In the genomic region with DNA sequence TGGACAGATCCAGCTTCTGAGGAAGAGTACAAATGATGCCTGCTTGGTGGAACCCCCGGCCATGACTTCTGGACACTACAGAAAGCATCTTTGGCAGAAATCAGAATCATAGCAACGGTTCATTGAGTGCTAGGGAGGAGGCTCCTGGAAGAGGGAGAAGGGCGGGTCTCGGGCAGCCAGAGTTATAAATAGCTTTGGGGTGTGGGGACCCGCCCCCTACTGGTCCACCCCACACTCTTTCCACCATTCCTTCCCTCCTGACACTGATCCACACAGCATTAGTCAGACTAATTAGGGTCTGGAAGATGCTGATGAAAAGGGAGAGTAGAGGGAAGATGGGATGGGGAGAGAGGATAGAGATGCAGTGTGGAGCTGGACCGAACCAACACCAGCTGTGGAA, we compare ENCODE assay signal across 10 mouse cellular contexts. TPM values are rescaled to one million over a fixed set of nuclear protein-coding genes. Genes with fewer than 3 reads are reported as not detected.
A peak's percentile ranks its signal among the peaks of the same experiment; 100 is the strongest.
DNase-seq lines count a peak whose midpoint lies in the region; ATAC-seq and TF ChIP-seq lines count a peak whose summit lies in the region.
"Had no signal": no experiment of that assay in that cellular context is flagged by ENCODE, and none has a peak within 500 bp of the region (broad histone marks: within the 10 kb centered on the region; RNA-seq: fewer than 3 reads in every experiment).

No protein-coding gene starts in this region.

- peaks cover 9% of the 10 kb centered on the region; the same call in 1 of the 2 replicates for H3K36me3 ChIP-seq in heart, embryonic 15.5 days
- peaks cover 22% of the 10 kb centered on the region for H3K36me3 ChIP-seq in spleen, adult 2 months (ENCODE audit: control insufficient read depth, insufficient read depth, low read length)
- peaks cover 34% of the 10 kb centered on the region for H3K36me3 ChIP-seq in limb, embryonic 12.5 days

- no peak for TF ChIP-seq POLR2A in spleen, adult 2 months (IDR thresholded peaks at IDR 0.05; ENCODE audit: low read depth, low read length)

- peak overlapping the region; percentile 15; the same call in 1 of the 2 replicates for H3K27ac ChIP-seq in heart, embryonic 15.5 days
- peak overlapping the region; percentile 94 for H3K27ac ChIP-seq in spleen, adult 2 months (ENCODE audit: insufficient read depth, low read length)
- H3K27ac ChIP-seq in limb, embryonic 12.5 days = peak overlapping the region; percentile 83

- peak overlapping the region; percentile 31 for H3K4me2 ChIP-seq in heart, embryonic 15.5 days
- peak overlapping the region; percentile 43 for H3K4me2 ChIP-seq in limb, embryonic 12.5 days

- H3K27me3 ChIP-seq in heart, embryonic 15.5 days = no peaks in the 10 kb centered on the region
- no peaks in the 10 kb centered on the region for H3K27me3 ChIP-seq in spleen, adult 2 months (ENCODE audit: control insufficient read depth, insufficient read depth, low read length)
- no peaks in the 10 kb centered on the region for H3K27me3 ChIP-seq in limb, embryonic 12.5 days
- H3K27me3 ChIP-seq: Patski had no signal

- 23% methylated on average over 6 of the region's 6 CpGs for whole genome bisulfite sequencing in heart, embryonic 15.5 days
- WGBS in spleen, adult 2 months = 4% methylated on average over 6 of the region's 6 CpGs
- 28% methylated on average over 6 of the region's 6 CpGs for WGBS in limb, embryonic 12.5 days

- no peaks in the 10 kb centered on the region for H3K9me3 ChIP-seq in heart, embryonic 15.5 days (replicated peaks)
- H3K9me3 ChIP-seq in limb, embryonic 12.5 days = no peaks in the 10 kb centered on the region

- no peak for DNase-seq in heart, adult 8-10 months (ENCODE audit: low spot score)
- DNase-seq in spleen, adult 2 months (ENCODE audit: low read depth in 1 of 2, low spot score in 2 of 2) = no peak
- no peak for DNase-seq in spleen, postnatal 36 days (ENCODE audit: low spot score in 2 of 2)
- no peak for DNase-seq in T-cell, adult 2 months (ENCODE audit: low spot score)
- no peak for DNase-seq in adrenal gland, postnatal 36 days
- DNase-seq in kidney, adult 18-20 months = no peak
- DNase-seq: kidney, adult 11 months had no signal

- no peak for TF ChIP-seq CTCF in spleen, adult 2 months (IDR thresholded peaks at IDR 0.05; ENCODE audit: extremely low read depth, insufficient read depth, insufficient read length, insufficient replicate concordance)

- H3K4me1 ChIP-seq in heart, embryonic 15.5 days (replicated peaks) = peaks cover 42% of the 10 kb centered on the region
- H3K4me1 ChIP-seq in spleen, adult 2 months (ENCODE audit: control insufficient read depth, insufficient read depth, insufficient read length) = peaks cover 12% of the 10 kb centered on the region; the same call in 1 of the 2 replicates
- peaks cover 55% of the 10 kb centered on the region for H3K4me1 ChIP-seq in limb, embryonic 12.5 days (replicated peaks)

- ATAC-seq in heart, embryonic 15.5 days (replicated peaks; ENCODE audit: insufficient number of reproducible peaks, insufficient read depth, low FRiP score, low read depth) = no peak
- no peak for ATAC-seq in limb, embryonic 12.5 days (ENCODE audit: insufficient number of reproducible peaks, insufficient read depth, low FRiP score, low TSS enrichment, low read depth)
- ATAC-seq: Patski had no signal

- H3K4me3 ChIP-seq in heart, embryonic 15.5 days = 0 out of 2 replicates have a peak overlapping the region, but pooled peaks have one; percentile 8
- H3K4me3 ChIP-seq in spleen, adult 2 months (ENCODE audit: extremely low read depth, insufficient read depth, insufficient read length) = peak overlapping the region; percentile 52
- peak overlapping the region; percentile 22; the same call in 1 of the 2 replicates for H3K4me3 ChIP-seq in limb, embryonic 12.5 days (replicated peaks)

- no peak overlapping the region for H3K9ac ChIP-seq in heart, embryonic 15.5 days
- H3K9ac ChIP-seq in limb, embryonic 12.5 days (replicated peaks) = peak overlapping the region; percentile 32; the same call in 1 of the 2 replicates

RNA-seq across cellular contexts. Expression of gene Arhgef1, which starts 3.8 kb away (rescaled TPM):
- 59.2 and 92.5 TPM in 2 replicates for polyA plus RNA-seq in heart, embryonic 15.5 days (2015; fragmentation: Nextera tagmentation; extraction: Ambion mirVana)
- 10 to 100 TPM; 31.8 to 45.5 (median 43.8) TPM for total RNA-seq in heart, adult 8-10 months (2022)
- polyA plus RNA-seq in spleen, adult 2 months (2012; rRNA removed) = 915 and 1,063 TPM in 2 replicates
- polyA plus RNA-seq in limb, embryonic 12.5 days (2016; fragmentation: Nextera tagmentation; extraction: Ambion mirVana) = 119 and 126 TPM in 2 replicates
- total RNA-seq in adrenal gland, postnatal 36 days (2021) = 10 to 100 TPM; 79.5 to 91.5 TPM

RNA-seq across cellular contexts. Expression of gene Cd79a, which starts 9.4 kb away (rescaled TPM):
- 0.15 and 0.21 TPM in 2 replicates for polyA plus RNA-seq in heart, embryonic 15.5 days (2015; fragmentation: Nextera tagmentation; extraction: Ambion mirVana)
- total RNA-seq in heart, adult 8-10 months (2022) = 1 to 10 TPM in 1 of 4 experiments, under 1 TPM in 3; 0.35 to 2.1 (median 0.66) TPM
- polyA plus RNA-seq in spleen, adult 2 months (2012; rRNA removed) = 959 and 1,255 TPM in 2 replicates
- polyA plus RNA-seq in limb, embryonic 12.5 days (2016; fragmentation: Nextera tagmentation; extraction: Ambion mirVana) = 0.51 and 0.86 TPM in 2 replicates
- under 1 TPM; 0.20 to 0.26 TPM for total RNA-seq in adrenal gland, postnatal 36 days (2021)
- polyA plus RNA-seq: Patski had no signal

RNA-seq across cellular contexts. Expression of gene Rps19, which starts 22.4 kb away (rescaled TPM):
- 1,190 and 1,237 TPM in 2 replicates for polyA plus RNA-seq in heart, embryonic 15.5 days (2015; fragmentation: Nextera tagmentation; extraction: Ambion mirVana)
- 100 to 1,000 TPM; 468 to 567 (median 530) TPM for total RNA-seq in heart, adult 8-10 months (2022)
- polyA plus RNA-seq in spleen, adult 2 months (2012; rRNA removed) = 627 and 638 TPM in 2 replicates
- 2,324 and 2,343 TPM in 2 replicates for polyA plus RNA-seq in limb, embryonic 12.5 days (2016; fragmentation: Nextera tagmentation; extraction: Ambion mirVana)
- total RNA-seq in adrenal gland, postnatal 36 days (2021) = 1,000 to 10,000 TPM in 1 of 2 experiments, 100 to 1,000 TPM in 1; 964 to 1,011 TPM

RNA-seq across cellular contexts. Expression of gene Dmrtc2, which starts 36.7 kb away (rescaled TPM):
- not detected in 2 replicates for polyA plus RNA-seq in heart, embryonic 15.5 days (2015; fragmentation: Nextera tagmentation; extraction: Ambion mirVana)
- total RNA-seq in heart, adult 8-10 months (2022) = not detected
- polyA plus RNA-seq in spleen, adult 2 months (2012; rRNA removed) = not detected in 2 replicates
- polyA plus RNA-seq in limb, embryonic 12.5 days (2016; fragmentation: Nextera tagmentation; extraction: Ambion mirVana) = not detected in 2 replicates
- not detected for total RNA-seq in adrenal gland, postnatal 36 days (2021)
- polyA plus RNA-seq: Patski had no signal

RNA-seq across cellular contexts. Expression of gene Lypd4, which starts 36.8 kb away (rescaled TPM):
- not detected in 2 replicates for polyA plus RNA-seq in heart, embryonic 15.5 days (2015; fragmentation: Nextera tagmentation; extraction: Ambion mirVana)
- not detected for total RNA-seq in heart, adult 8-10 months (2022)
- not detected in 2 replicates for polyA plus RNA-seq in spleen, adult 2 months (2012; rRNA removed)
- not detected in 2 replicates for polyA plus RNA-seq in limb, embryonic 12.5 days (2016; fragmentation: Nextera tagmentation; extraction: Ambion mirVana)
- not detected for total RNA-seq in adrenal gland, postnatal 36 days (2021)

Comparison
In these comparisons a context has a peak if more than half of its experiments do, and no peak if none do; other contexts are left out.
1. H3K27ac ChIP-seq: peak in every context shown above with its lines; median percentile 94 in spleen, adult 2 months; 83 in limb, embryonic 12.5 days; 15 in heart, embryonic 15.5 days.
2. RNA of gene Cd79a, which starts 9.4 kb away (polyA plus RNA-seq): 959 to 1,255 TPM in spleen, adult 2 months; 0.51 to 0.86 TPM in limb, embryonic 12.5 days and 0.15 to 0.21 TPM in heart, embryonic 15.5 days; every median in the first group is over 100 times any median in the second.
3. Peak in every context shown above with its lines, with median percentiles within 50 percentile points of each other: H3K4me3 ChIP-seq.